ENCODE assay signal across 32 mouse cellular contexts in the genomic region with DNA sequence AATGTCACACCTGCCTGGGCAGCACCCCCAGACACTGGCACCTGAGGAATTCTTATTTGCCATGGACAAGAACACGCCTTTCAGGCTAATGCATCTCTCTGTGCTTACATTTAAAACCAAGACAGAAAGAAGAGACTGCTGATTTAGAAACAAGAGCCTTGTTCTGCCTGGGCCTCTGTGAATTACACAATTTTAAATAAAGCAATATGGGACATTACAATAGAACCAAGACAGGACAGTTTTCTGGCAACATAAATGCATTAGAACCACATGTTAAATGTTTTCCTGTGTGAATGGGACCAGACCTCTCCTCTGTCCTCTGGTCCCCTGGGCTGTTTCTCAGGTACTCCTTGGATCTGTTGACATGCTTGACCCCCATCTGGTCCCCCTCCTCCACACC. TPM values are rescaled to one million over a fixed set of nuclear protein-coding genes. Genes with fewer than 3 reads are reported as not detected.
DNase-seq lines count a peak whose midpoint lies in the region; ATAC-seq and TF ChIP-seq lines count a peak whose summit lies in the region.
"Had no signal": no experiment of that assay in that cellular context is flagged by ENCODE, and none has a peak within 500 bp of the region (broad histone marks: within the 10 kb centered on the region; RNA-seq: fewer than 3 reads in every experiment).

No protein-coding gene starts in this region.

- no peaks in the 10 kb centered on the region for H3K36me3 ChIP-seq in lung, embryonic 14.5 days (ENCODE audit: insufficient read depth)
- H3K36me3 ChIP-seq in limb, embryonic 10.5 days, result no peaks in the 10 kb centered on the region
- no peaks in the 10 kb centered on the region for H3K36me3 ChIP-seq in stomach, embryonic 14.5 days (ENCODE audit: control insufficient read depth, insufficient read depth, low read length)
- no peaks in the 10 kb centered on the region for H3K36me3 ChIP-seq in kidney, embryonic 15.5 days
- H3K36me3 ChIP-seq: G1E; heart, embryonic 13.5 days; hindbrain, embryonic 15.5 days; liver, embryonic 12.5 days; midbrain, embryonic 10.5 days; midbrain, embryonic 15.5 days; neural tube, embryonic 15.5 days had no signal

- H3K27me3 ChIP-seq in lung, embryonic 14.5 days (ENCODE audit: insufficient read depth, low read length), result no peaks in the 10 kb centered on the region
- H3K27me3 ChIP-seq in limb, embryonic 10.5 days (ENCODE audit: low read depth, poor library complexity, severe bottlenecking), result no peaks in the 10 kb centered on the region
- H3K27me3 ChIP-seq in stomach, embryonic 14.5 days (ENCODE audit: control insufficient read depth, insufficient read depth, low read length), result no peaks in the 10 kb centered on the region
- no peaks in the 10 kb centered on the region for H3K27me3 ChIP-seq in kidney, embryonic 15.5 days
- H3K27me3 ChIP-seq: heart, embryonic 13.5 days; hindbrain, embryonic 15.5 days; liver, embryonic 12.5 days; midbrain, embryonic 15.5 days; neural tube, embryonic 15.5 days had no signal

- H3K4me3 ChIP-seq in lung, embryonic 14.5 days (ENCODE audit: low read depth, low read length), result no peak overlapping the region
- H3K4me3 ChIP-seq in limb, embryonic 10.5 days, result no peak overlapping the region
- H3K4me3 ChIP-seq in stomach, embryonic 14.5 days (ENCODE audit: low read depth, low read length), result no peak overlapping the region
- no peak overlapping the region for H3K4me3 ChIP-seq in kidney, embryonic 15.5 days (replicated peaks)
- H3K4me3 ChIP-seq: gastrocnemius, adult 2 months; heart, adult 2 months; heart, embryonic 13.5 days; hindbrain, embryonic 15.5 days; layer of hippocampus, adult 2 months; liver, embryonic 12.5 days; midbrain, embryonic 10.5 days; midbrain, embryonic 15.5 days; neural tube, embryonic 15.5 days had no signal

- H3K9ac ChIP-seq in lung, embryonic 14.5 days, result no peak overlapping the region
- no peak overlapping the region for H3K9ac ChIP-seq in stomach, embryonic 14.5 days (replicated peaks; ENCODE audit: low read depth, low read length)
- no peak overlapping the region for H3K9ac ChIP-seq in kidney, embryonic 15.5 days
- H3K9ac ChIP-seq: heart, embryonic 13.5 days; hindbrain, embryonic 15.5 days; liver, embryonic 12.5 days; liver, postnatal 0 days; midbrain, embryonic 15.5 days; neural tube, embryonic 15.5 days had no signal

- H3K4me1 ChIP-seq in lung, embryonic 14.5 days (ENCODE audit: insufficient read depth), result no peaks in the 10 kb centered on the region
- peaks cover 32% of the 10 kb centered on the region for H3K4me1 ChIP-seq in limb, embryonic 10.5 days
- H3K4me1 ChIP-seq in stomach, embryonic 14.5 days (ENCODE audit: control insufficient read depth, insufficient read depth, low read length), result no peaks in the 10 kb centered on the region; the same call in 1 of the 2 replicates
- H3K4me1 ChIP-seq in kidney, embryonic 15.5 days, result peaks cover 9% of the 10 kb centered on the region; the same call in 1 of the 2 replicates
- H3K4me1 ChIP-seq: hindbrain, embryonic 15.5 days; midbrain, embryonic 10.5 days; midbrain, embryonic 15.5 days; neural tube, embryonic 15.5 days had no signal

- TF ChIP-seq CTCF in lung, embryonic 14.5 days (IDR thresholded peaks at IDR 0.05; ENCODE audit: low read depth), result no peak

- no peak for DNase-seq in lung, embryonic 14.5 days
- DNase-seq in lung, postnatal 10 days, result no peak
- no peak for DNase-seq in limb, embryonic 10.5 days (ENCODE audit: low spot score)
- no peak for DNase-seq in adrenal gland, postnatal 10 days
- no peak for DNase-seq in thymus, postnatal 25 days
- DNase-seq: adrenal gland, postnatal 14 days; cerebellum, adult 11 months; cerebellum, adult 9-11 months; gastrocnemius, adult 2 months; gastrocnemius, postnatal 36 days; heart, adult 2 months; heart, postnatal 10 days; kidney, adult 11 months; kidney, postnatal 36 days; layer of hippocampus, postnatal 36 days; left cerebral cortex, postnatal 4 days; liver, postnatal 0 days; lung, postnatal 14 days; retina, postnatal 1 day; right cerebral cortex, postnatal 25 days had no signal

- no peak overlapping the region for H3K4me2 ChIP-seq in lung, embryonic 14.5 days
- H3K4me2 ChIP-seq in stomach, embryonic 14.5 days (replicated peaks; ENCODE audit: low read depth, low read length), result no peak overlapping the region
- H3K4me2 ChIP-seq in kidney, embryonic 15.5 days, result no peak overlapping the region
- H3K4me2 ChIP-seq: heart, embryonic 13.5 days; hindbrain, embryonic 15.5 days; liver, embryonic 12.5 days; midbrain, embryonic 15.5 days; neural tube, embryonic 15.5 days had no signal

- WGBS in lung, embryonic 14.5 days, result 55% methylated on average over 1 of the region's 1 CpGs
- 82% methylated on average over 1 of the region's 1 CpGs for WGBS in limb, embryonic 10.5 days
- WGBS in stomach, embryonic 14.5 days, result 62% methylated on average over 1 of the region's 1 CpGs
- WGBS in kidney, embryonic 15.5 days, result 73% methylated on average over 1 of the region's 1 CpGs

- 0 out of 2 replicates have a peak overlapping the region, but pooled peaks have one; percentile 24 for H3K27ac ChIP-seq in lung, embryonic 14.5 days (ENCODE audit: low read depth)
- peak overlapping the region; percentile 75 for H3K27ac ChIP-seq in limb, embryonic 10.5 days
- H3K27ac ChIP-seq in stomach, embryonic 14.5 days (ENCODE audit: low read length), result peak overlapping the region; percentile 27; the same call in 1 of the 2 replicates
- H3K27ac ChIP-seq in kidney, embryonic 15.5 days, result no peak overlapping the region
- H3K27ac ChIP-seq: gastrocnemius, adult 2 months; heart, adult 2 months; heart, embryonic 13.5 days; hindbrain, embryonic 15.5 days; layer of hippocampus, adult 2 months; liver, embryonic 12.5 days; midbrain, embryonic 10.5 days; midbrain, embryonic 15.5 days; neural tube, embryonic 15.5 days had no signal

- ATAC-seq in lung, embryonic 14.5 days (ENCODE audit: insufficient read depth), result no peak
- ATAC-seq in stomach, embryonic 14.5 days (ENCODE audit: insufficient number of reproducible peaks, insufficient read depth, low FRiP score, low read depth), result no peak
- ATAC-seq in kidney, embryonic 15.5 days (replicated peaks; ENCODE audit: low FRiP score), result no peak
- ATAC-seq: forebrain, embryonic 16.5 days; inflammation-experienced regulatory T-cells, adult 6 months; liver, embryonic 12.5 days; liver, postnatal 0 days; midbrain, embryonic 15.5 days had no signal

- H3K9me3 ChIP-seq in lung, embryonic 14.5 days (ENCODE audit: low read depth, low read length), result no peaks in the 10 kb centered on the region
- H3K9me3 ChIP-seq in limb, embryonic 10.5 days (replicated peaks), result no peaks in the 10 kb centered on the region
- H3K9me3 ChIP-seq in stomach, embryonic 14.5 days (ENCODE audit: control insufficient read depth, low read depth, low read length), result no peaks in the 10 kb centered on the region
- H3K9me3 ChIP-seq in kidney, embryonic 15.5 days (replicated peaks), result no peaks in the 10 kb centered on the region
- H3K9me3 ChIP-seq: G1E; heart, embryonic 13.5 days; hindbrain, embryonic 15.5 days; liver, embryonic 12.5 days; midbrain, embryonic 10.5 days; midbrain, embryonic 15.5 days; neural tube, embryonic 15.5 days had no signal

RNA-seq across cellular contexts. Expression of a gene that starts 39.0 kb away (rescaled TPM):
- polyA plus RNA-seq in lung, embryonic 14.5 days (2014; fragmentation: Nextera tagmentation; extraction: Ambion mirVana), result 9.5 and 9.8 TPM in 2 replicates
- polyA plus RNA-seq in limb, embryonic 10.5 days (2016; fragmentation: Nextera tagmentation; extraction: Ambion mirVana), result 8.0 and 8.1 TPM in 2 replicates
- 16.8 and 17.8 TPM in 2 replicates for polyA plus RNA-seq in stomach, embryonic 14.5 days (2014; fragmentation: Nextera tagmentation; extraction: Ambion mirVana)
- total RNA-seq in adrenal gland, postnatal 10 days (2021), result 10 to 100 TPM; 14.2 to 16.8 TPM
- polyA plus RNA-seq in kidney, embryonic 15.5 days (2015; fragmentation: Nextera tagmentation; extraction: Ambion mirVana), result 9.0 and 9.3 TPM in 2 replicates
